Mouse (Mus musculus) olfactory bulb, adult 2 months (tissue): ENCODE results near the gene Apbb1. TPM values are rescaled to one million over a fixed set of nuclear protein-coding genes. Genes with fewer than 3 reads are reported as not detected.
A peak's percentile ranks its signal among the peaks of the same experiment; 100 is the strongest.

Experiments used
- H3K27ac ChIP-seq: fragments of 200-500 bp; 2 replicates; pipeline ENCODE4 v1.5.1; 2012; ENCODE audit warnings: low read depth, low read length; ENCODE audit not compliant: insufficient read depth
- H3K4me1 ChIP-seq: fragments of 200-500 bp; 2 replicates; pipeline ENCODE4 v1.6.1; 2012; ENCODE audit warnings: low read length; ENCODE audit not compliant: control insufficient read depth, insufficient read depth
- H3K4me3 ChIP-seq: fragments of 200-500 bp; 2 replicates; pipeline ENCODE4 v1.5.1; 2012; ENCODE audit warnings: mild to moderate bottlenecking, low read depth, low read length, moderate library complexity; ENCODE audit not compliant: insufficient read depth
- CTCF ChIP-seq: fragments of 200-500 bp; IDR thresholded peaks from 2 replicates; pipeline ENCODE4 v1.5.1; 2012; ENCODE audit warnings: low read depth, mild to moderate bottlenecking, low read length, moderate library complexity; ENCODE audit not compliant: insufficient read depth
- POLR2A ChIP-seq: fragments of 200-500 bp; IDR thresholded peaks from 2 replicates; pipeline ENCODE4 v1.6.1; 2012; ENCODE audit warnings: mild to moderate bottlenecking, low read depth, low read length, moderate library complexity; ENCODE audit not compliant: insufficient read depth
- whole genome bisulfite sequencing: fragments of 180-500 bp; shearing (Covaris S2); methylation state at CpG from one replicate; pipeline ENCODE4 v1.1.7; 2018; 5-methylcytosine and 5-hydroxymethylcytosine counted together
- polyA plus RNA-seq: library from polyadenylated mRNA; stranded (reverse); fragments of >200 nt; gene quantifications from 2 replicates; pipeline ENCODE4 v1.2.4, GENCODE M21; 2012; ENCODE audit warnings: low replicate concordance; ENCODE audit not compliant: missing spikeins, insufficient read depth, insufficient read length

Gene Apbb1
- polyA plus RNA-seq, 1 experiment = not detected

GRCm38 (mm10) chr7:105611767-105612166, 30.3 kb upstream of the Apbb1 start:
- TF ChIP-seq CTCF (no peak), POLR2A (no peak)
- no peaks in the 10 kb centered on the region for H3K4me1 ChIP-seq
- H3K4me3 ChIP-seq = no peak overlapping the region
- 90% methylated on average over 1 of the region's 1 CpGs for WGBS
- no peak overlapping the region for H3K27ac ChIP-seq

- Histone ChIP-seq H3K27ac (no peak overlapping the region), H3K4me1 (no peaks in the 10 kb centered on the region), H3K4me3 (no peak overlapping the region)
- 86% methylated on average over 3 of the region's 3 CpGs for WGBS
- TF ChIP-seq CTCF (no peak), POLR2A (no peak)
These were observed 27.0 kb upstream of the Apbb1 start for GRCm38 (mm10) chr7:105608467-105608866.

GRCm38 (mm10) chr7:105602860-105603623, 21.6 kb upstream of the Apbb1 start:
- 37% methylated on average over 9 of the region's 9 CpGs for WGBS
- H3K4me3 ChIP-seq = no peak overlapping the region
- TF ChIP-seq POLR2A (no peak), CTCF (0 out of 2 replicates have a peak, but pooled peaks have one; percentile 37)
- H3K27ac ChIP-seq = no peak overlapping the region
- H3K4me1 ChIP-seq = no peaks in the 10 kb centered on the region

- 31% methylated on average over 7 of the region's 7 CpGs for WGBS
- TF ChIP-seq CTCF = no peak
- no peak for TF ChIP-seq POLR2A
- Histone ChIP-seq H3K4me3 (no peak overlapping the region), H3K27ac (no peak overlapping the region), H3K4me1 (peaks cover 3% of the 10 kb centered on the region; the same call in 1 of the 2 replicates)
These were observed 8.6 kb upstream of the Apbb1 start for GRCm38 (mm10) chr7:105590097-105590496.

- H3K4me1 ChIP-seq = peaks cover 3% of the 10 kb centered on the region; the same call in 1 of the 2 replicates
- 77% methylated on average over 9 of the region's 9 CpGs for WGBS
- H3K27ac ChIP-seq = no peak overlapping the region
- no peak for TF ChIP-seq POLR2A
- TF ChIP-seq CTCF = no peak
- H3K4me3 ChIP-seq = no peak overlapping the region
These were observed 7.0 kb upstream of the Apbb1 start for GRCm38 (mm10) chr7:105588325-105588912.

GRCm38 (mm10) chr7:105581959-105582358, 506 bp upstream of the Apbb1 start:
- Histone ChIP-seq H3K27ac (no peak overlapping the region), H3K4me3 (no peak overlapping the region), H3K4me1 (peaks cover 7% of the 10 kb centered on the region)
- TF ChIP-seq CTCF = no peak
- TF ChIP-seq POLR2A = no peak
- WGBS = 63% methylated on average over 2 of the region's 2 CpGs

- WGBS = under 1% methylated on average over 19 of the region's 22 CpGs
- peaks cover 13% of the 10 kb centered on the region for H3K4me1 ChIP-seq
- peak overlapping the region; percentile 87 for H3K27ac ChIP-seq
- H3K4me3 ChIP-seq = peak overlapping the region; percentile 76
- TF ChIP-seq CTCF = no peak
- TF ChIP-seq POLR2A = no peak; the same call in 1 of the 2 replicates
These were observed 795 bp downstream of the Apbb1 start for GRCm38 (mm10) chr7:105580627-105581089.

GRCm38 (mm10) chr7:105578481-105578880, 3.0 kb downstream of the Apbb1 start:
- Histone ChIP-seq H3K27ac (no peak overlapping the region), H3K4me1 (peaks cover 27% of the 10 kb centered on the region), H3K4me3 (no peak overlapping the region)
- WGBS = 60% methylated on average over 2 of the region's 2 CpGs
- TF ChIP-seq CTCF = no peak
- no peak for TF ChIP-seq POLR2A

GRCm38 (mm10) chr7:105577377-105577871, 4.0 kb downstream of the Apbb1 start:
- no peak for TF ChIP-seq POLR2A
- no peak for TF ChIP-seq CTCF
- H3K27ac ChIP-seq = no peak overlapping the region
- H3K4me3 ChIP-seq = no peak overlapping the region
- peaks cover 32% of the 10 kb centered on the region for H3K4me1 ChIP-seq
- WGBS = 91% methylated on average over 6 of the region's 6 CpGs
